In the genomic region with DNA sequence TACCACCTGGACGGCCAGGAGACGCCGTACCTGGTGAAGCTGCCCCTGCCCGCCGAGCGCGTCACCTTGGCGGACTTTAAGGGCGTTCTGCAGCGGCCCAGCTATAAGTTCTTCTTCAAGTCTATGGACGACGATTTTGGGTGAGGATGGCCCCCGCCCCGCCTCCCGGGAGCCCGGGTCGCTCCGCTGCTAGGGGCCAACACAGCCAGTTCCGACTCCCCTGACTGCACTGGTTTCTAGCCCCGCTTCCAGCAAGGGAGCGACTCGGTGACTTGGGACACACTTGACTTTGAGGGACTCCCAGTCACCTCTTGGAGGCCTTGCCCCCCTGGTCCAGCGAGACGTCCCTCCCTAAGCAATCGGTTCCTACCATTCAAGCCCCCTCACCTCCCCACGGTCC, we compare ENCODE assay signal across 8 mouse cellular contexts. TPM values are rescaled to one million over a fixed set of nuclear protein-coding genes. Genes with fewer than 3 reads are reported as not detected.
DNase-seq lines count a peak whose midpoint lies in the region; ATAC-seq lines count a peak whose summit lies in the region.

No protein-coding gene starts in this region.

- H3K9me3 ChIP-seq in embryonic facial prominence, embryonic 13.5 days: no peaks in the 10 kb centered on the region
- H3K9me3 ChIP-seq in midbrain, embryonic 11.5 days (ENCODE audit: control insufficient read depth, low read length): no peaks in the 10 kb centered on the region

- H3K27me3 ChIP-seq in embryonic facial prominence, embryonic 13.5 days: no peaks in the 10 kb centered on the region
- H3K27me3 ChIP-seq in midbrain, embryonic 11.5 days (ENCODE audit: control insufficient read depth, insufficient read depth, low read length): no peaks in the 10 kb centered on the region

- peak; percentile 16 to 18 for DNase-seq in left cerebral cortex, adult 18-20 months (ENCODE audit: low spot score in 2 of 2)
- DNase-seq in left cerebral cortex, adult 11 months (ENCODE audit: low spot score): no peak
- peak; percentile 53 for DNase-seq in Muller cell, postnatal 12 days (ENCODE audit: inconsistent ontology term)
- DNase-seq in induced T-regulatory cell, adult 2 months (ENCODE audit: low read depth): peak; percentile 57
- DNase-seq in midbrain, embryonic 11.5 days (ENCODE audit: low spot score, missing footprints): peak; percentile 94
- DNase-seq in natural killer cell, adult 2 months (ENCODE audit: low spot score in 2 of 2): no peak
- no peak for DNase-seq in cerebellum, adult 18-20 months

- peak overlapping the region; percentile 99 for H3K9ac ChIP-seq in embryonic facial prominence, embryonic 13.5 days
- peak overlapping the region; percentile 99 for H3K9ac ChIP-seq in midbrain, embryonic 11.5 days (ENCODE audit: low read length)

- peaks cover 26% of the 10 kb centered on the region for H3K4me1 ChIP-seq in embryonic facial prominence, embryonic 13.5 days
- H3K4me1 ChIP-seq in midbrain, embryonic 11.5 days (ENCODE audit: control insufficient read depth, insufficient read depth, low read length): peaks cover 18% of the 10 kb centered on the region

- H3K4me3 ChIP-seq in embryonic facial prominence, embryonic 13.5 days: peak overlapping the region; percentile 87
- H3K4me3 ChIP-seq in midbrain, embryonic 11.5 days (ENCODE audit: low read depth, low read length): peak overlapping the region; percentile 97

- ATAC-seq in embryonic facial prominence, embryonic 13.5 days (ENCODE audit: insufficient number of reproducible peaks, insufficient read depth, low FRiP score, low TSS enrichment, low read depth): peak; percentile 7
- ATAC-seq in midbrain, embryonic 11.5 days (ENCODE audit: low FRiP score): no peak; the same call in 1 of the 2 replicates

- WGBS in embryonic facial prominence, embryonic 13.5 days: 0% methylated on average over 26 of the region's 26 CpGs
- under 1% methylated on average over 26 of the region's 26 CpGs for WGBS in midbrain, embryonic 11.5 days

- peak overlapping the region; percentile 91 for H3K4me2 ChIP-seq in embryonic facial prominence, embryonic 13.5 days
- peak overlapping the region; percentile 81 for H3K4me2 ChIP-seq in midbrain, embryonic 11.5 days

- H3K27ac ChIP-seq in embryonic facial prominence, embryonic 13.5 days: peak overlapping the region; percentile 93
- peak overlapping the region; percentile 85 for H3K27ac ChIP-seq in midbrain, embryonic 11.5 days (ENCODE audit: low read depth, low read length)

- peaks cover 30% of the 10 kb centered on the region for H3K36me3 ChIP-seq in embryonic facial prominence, embryonic 13.5 days
- no peaks in the 10 kb centered on the region for H3K36me3 ChIP-seq in midbrain, embryonic 11.5 days (ENCODE audit: control insufficient read depth, insufficient read depth, low read length)

RNA-seq across cellular contexts. Expression of a gene that starts 0.4 kb away (rescaled TPM):
- 10 to 100 TPM; 57.0 to 57.5 TPM for total RNA-seq in left cerebral cortex, adult 18-20 months (2021)
- 26.7 and 27.1 TPM in 2 replicates for polyA plus RNA-seq in embryonic facial prominence, embryonic 13.5 days (2015; fragmentation: Nextera tagmentation; extraction: Ambion mirVana)
- polyA plus RNA-seq in midbrain, embryonic 11.5 days (2014; fragmentation: Nextera tagmentation; extraction: Ambion mirVana): 47.7 and 49.6 TPM in 2 replicates

RNA-seq across cellular contexts. Expression of a gene that starts 18.1 kb away (rescaled TPM):
- 100 to 1,000 TPM; 826 to 873 TPM for total RNA-seq in left cerebral cortex, adult 18-20 months (2021)
- polyA plus RNA-seq in embryonic facial prominence, embryonic 13.5 days (2015; fragmentation: Nextera tagmentation; extraction: Ambion mirVana): 610 and 646 TPM in 2 replicates
- 867 and 919 TPM in 2 replicates for polyA plus RNA-seq in midbrain, embryonic 11.5 days (2014; fragmentation: Nextera tagmentation; extraction: Ambion mirVana)

RNA-seq across cellular contexts. Expression of a gene that starts 18.6 kb away (rescaled TPM):
- total RNA-seq in left cerebral cortex, adult 18-20 months (2021): 10 to 100 TPM; 55.8 to 65.4 TPM
- 96.6 and 114 TPM in 2 replicates for polyA plus RNA-seq in embryonic facial prominence, embryonic 13.5 days (2015; fragmentation: Nextera tagmentation; extraction: Ambion mirVana)
- 141 and 148 TPM in 2 replicates for polyA plus RNA-seq in midbrain, embryonic 11.5 days (2014; fragmentation: Nextera tagmentation; extraction: Ambion mirVana)

RNA-seq across cellular contexts. Expression of a gene that starts 31.2 kb away (rescaled TPM):
- 100 to 1,000 TPM; 100 to 120 TPM for total RNA-seq in left cerebral cortex, adult 18-20 months (2021)
- 65.0 and 77.4 TPM in 2 replicates for polyA plus RNA-seq in embryonic facial prominence, embryonic 13.5 days (2015; fragmentation: Nextera tagmentation; extraction: Ambion mirVana)
- polyA plus RNA-seq in midbrain, embryonic 11.5 days (2014; fragmentation: Nextera tagmentation; extraction: Ambion mirVana): 62.2 and 64.4 TPM in 2 replicates

Comparison
In these comparisons a context has a peak if more than half of its experiments do, and no peak if none do; other contexts are left out.
1. DNase-seq: peak in left cerebral cortex, adult 18-20 months (2 of 2), Muller cell, postnatal 12 days (single experiment), induced T-regulatory cell, adult 2 months (single experiment) and midbrain, embryonic 11.5 days (single experiment); none in left cerebral cortex, adult 11 months (single experiment), natural killer cell, adult 2 months (0 of 2) and cerebellum, adult 18-20 months (0 of 2).